Mouse (Mus musculus) heart, postnatal 0 days (tissue): ENCODE data around the gene Sec61b.

Experiments
- CTCF ChIP-seq: IDR thresholded peaks from 2 replicates; pipeline ENCODE4 v1.5.1; 2016; ENCODE audit warnings: antibody characterized with exemption, control low read depth, low read depth
- EP300 ChIP-seq: IDR thresholded peaks from 2 replicates; pipeline ENCODE4 v1.6.1; 2016; ENCODE audit warnings: antibody characterized with exemption, low read depth

DNA sequence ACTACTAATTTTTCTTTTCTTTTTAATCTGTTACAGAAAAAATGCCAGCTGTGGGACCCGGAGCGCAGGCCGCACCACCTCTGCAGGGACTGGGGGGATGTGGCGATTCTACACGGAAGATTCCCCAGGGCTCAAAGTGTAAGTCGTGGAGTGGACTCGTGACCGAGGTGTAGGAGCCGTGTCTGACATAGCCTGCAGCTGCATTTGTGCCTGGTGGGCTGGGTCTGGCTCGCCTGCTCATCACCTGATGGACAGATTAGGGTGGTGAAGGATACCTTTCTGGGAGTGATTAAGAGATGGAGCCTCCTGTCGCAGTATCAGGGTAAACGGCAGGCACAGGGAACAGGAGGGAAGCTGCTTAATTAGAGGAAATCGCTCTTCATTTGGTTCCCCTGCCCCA is 5.6 kb downstream of the Sec61b start:
- TF ChIP-seq CTCF (no peak), EP300 (no peak)
